Mouse (Mus musculus) hindbrain, postnatal 0 days (tissue): ENCODE data around the gene Sf1. TPM values are rescaled to one million over a fixed set of nuclear protein-coding genes. Genes with fewer than 3 reads are reported as not detected.

ENCODE experiments used
- ATAC-seq: fragments of 200-750 bp; cut with Nextera tagmentation; 2 replicates; pipeline ENCODE4 v1.8.0; 2017; ENCODE audit warnings: mild to moderate bottlenecking, moderate TSS enrichment, moderate library complexity
- DNase-seq: peaks from one replicate; pipeline ENCODE4 v3.0.0-alpha.2; 2015; ENCODE audit warnings: low spot score
- H3K27ac ChIP-seq: fragments of 300-500 bp; sonication (generic); 2 replicates; pipeline ENCODE4 v1.5.1; 2014; ENCODE audit warnings: mild to moderate bottlenecking
- H3K27me3 ChIP-seq: fragments of 300-500 bp; sonication (generic); 2 replicates; pipeline ENCODE4 v1.6.1; 2014; ENCODE audit warnings: low read length, mixed read lengths; ENCODE audit not compliant: insufficient read depth
- H3K36me3 ChIP-seq: fragments of 300-500 bp; sonication (generic); 2 replicates; pipeline ENCODE4 v1.6.1; 2014; ENCODE audit warnings: low read length, mixed read lengths; ENCODE audit not compliant: insufficient read depth
- H3K4me1 ChIP-seq: fragments of 300-500 bp; sonication (generic); 2 replicates; pipeline ENCODE4 v1.6.1; 2014; ENCODE audit warnings: antibody characterized with exemption, low read length, mixed read lengths; ENCODE audit not compliant: insufficient read depth
- H3K4me2 ChIP-seq: fragments of 300-500 bp; sonication (generic); 2 replicates; pipeline ENCODE4 v1.6.1; 2014; ENCODE audit warnings: low read depth, mild to moderate bottlenecking, low read length, moderate library complexity, mixed read lengths
- H3K4me3 ChIP-seq: fragments of 300-500 bp; sonication (generic); 2 replicates; pipeline ENCODE4 v1.5.1; 2014; ENCODE audit warnings: low read length
- H3K9ac ChIP-seq: fragments of 300-500 bp; sonication (generic); replicated peaks from 2 replicates; pipeline ENCODE4 v1.6.1; 2014; ENCODE audit warnings: mild to moderate bottlenecking, low read length, moderate library complexity, mixed read lengths
- H3K9me3 ChIP-seq: fragments of 300-500 bp; sonication (generic); 2 replicates; pipeline ENCODE4 v1.6.1; 2016; ENCODE audit warnings: low read length, mixed read lengths
- CTCF ChIP-seq: IDR thresholded peaks from 2 replicates; pipeline ENCODE4 v1.5.1; 2016; ENCODE audit warnings: antibody characterized with exemption, control low read depth, low read depth
- WGBS: fragments of 180-500 bp; shearing (Covaris S2); extraction: QIAGEN DNeasy Blood & Tissue Kit; methylation state at CpG from one replicate; pipeline ENCODE4 v1.1.7; 2014; 5-methylcytosine and 5-hydroxymethylcytosine counted together
- microRNA-seq, 2 experiments: library from miRNA; unstranded; fragments of <30 nt; microRNA quantifications; one replicate each; pipeline ENCODE4; 2016
- polyA plus RNA-seq: library from polyadenylated mRNA; unstranded; fragments of >200 nt; fragmentation: Nextera tagmentation; extraction: Ambion mirVana; gene quantifications from 2 replicates; pipeline ENCODE4 v1.2.1, GENCODE M21; 2015
- total RNA-seq: library from RNA; depleted of rRNA; stranded (reverse); fragments of >200 nt; gene quantifications from 2 replicates; pipeline ENCODE4 v1.2.3, GENCODE M21; 2014; rRNA removed

Sf1 gene
- total and polyA plus RNA-seq, 2 experiments from 2014 or later: 84.9 to 89.0 TPM

- DNase-seq: no peak
Observed at GRCm38 (mm10) chr19:6423241-6423640, 59.8 kb downstream of the Sf1 start.

GRCm38 (mm10) chr19:6424137-6424881 lies 60.8 kb downstream of the Sf1 start:
- H3K4me2 ChIP-seq: no peak overlapping the region
- H3K36me3 ChIP-seq: no peaks in the 10 kb centered on the region
- no peak overlapping the region for H3K27ac ChIP-seq
- ATAC-seq (no peak), DNase-seq (no peak)
- WGBS: 43% methylated on average over 8 of the region's 8 CpGs
- no peaks in the 10 kb centered on the region for H3K27me3 ChIP-seq
- H3K4me3 ChIP-seq: no peak overlapping the region
- H3K4me1 ChIP-seq: peaks cover 67% of the 10 kb centered on the region
- no peaks in the 10 kb centered on the region for H3K9me3 ChIP-seq
- no peak overlapping the region for H3K9ac ChIP-seq
- TF ChIP-seq CTCF: no peak

More at GRCm38 (mm10) chr19:6423241-6423640, 59.8 kb downstream of the Sf1 start:
- Histone ChIP-seq H3K4me3 (no peak overlapping the region), H3K9ac (no peak overlapping the region), H3K27ac (no peak overlapping the region), H3K4me2 (no peak overlapping the region), H3K36me3 (no peaks in the 10 kb centered on the region), H3K27me3 (no peaks in the 10 kb centered on the region), H3K4me1 (peaks cover 61% of the 10 kb centered on the region), H3K9me3 (no peaks in the 10 kb centered on the region)
- 76% methylated on average over 16 of the region's 16 CpGs for WGBS
- no peak for ATAC-seq
- TF ChIP-seq CTCF: no peak

GRCm38 (mm10) chr19:6425595-6425994 lies 62.1 kb downstream of the Sf1 start:
- WGBS: 38% methylated on average over 5 of the region's 5 CpGs
- ATAC-seq: 0 out of 2 replicates have a peak, but pooled peaks have one; percentile 1

GRCm38 (mm10) chr19:6426703-6427500 lies 63.4 kb downstream of the Sf1 start:
- Histone ChIP-seq H3K4me3 (0 out of 2 replicates have a peak overlapping the region, but pooled peaks have one; percentile 28), H3K4me2 (peak overlapping the region; percentile 53; the same call in 1 of the 2 replicates), H3K36me3 (no peaks in the 10 kb centered on the region), H3K4me1 (peaks cover 50% of the 10 kb centered on the region), H3K9me3 (no peaks in the 10 kb centered on the region), H3K27ac (no peak overlapping the region), H3K27me3 (no peaks in the 10 kb centered on the region), H3K9ac (no peak overlapping the region)
- ATAC-seq (no peak), DNase-seq (no peak)
- WGBS: 25% methylated on average over 13 of the region's 13 CpGs
- TF ChIP-seq CTCF: no peak

More at GRCm38 (mm10) chr19:6425595-6425994, 62.1 kb downstream of the Sf1 start:
- Histone ChIP-seq H3K4me3 (no peak overlapping the region), H3K4me1 (peaks cover 63% of the 10 kb centered on the region), H3K27me3 (no peaks in the 10 kb centered on the region), H3K9me3 (no peaks in the 10 kb centered on the region), H3K36me3 (no peaks in the 10 kb centered on the region), H3K9ac (no peak overlapping the region), H3K27ac (no peak overlapping the region), H3K4me2 (no peak overlapping the region)
- no peak for TF ChIP-seq CTCF
- DNase-seq: no peak

Small RNA genes lying within 50 kb of the gene (microRNA-seq; reads per million reads assigned to microRNA genes)
- gene Mir6989: 0 to 1.4 reads per million in 2 experiments

Other genes starting within 250 kb of the Sf1 start
- gene Sac3d1, start 245.0 kb upstream of the Sf1 start, total RNA-seq: 91.0 and 91.5 TPM in 2 replicates
- 50.5 and 51.9 TPM in 2 replicates for gene Sac3d1, start 245.0 kb upstream of the Sf1 start, polyA plus RNA-seq
- 71.4 and 84.4 TPM in 2 replicates for gene Snx15, start 235.4 kb upstream of the Sf1 start, total RNA-seq
- 60.9 and 62.7 TPM in 2 replicates for gene Snx15, start 235.4 kb upstream of the Sf1 start, polyA plus RNA-seq
- gene Batf2, start 222.7 kb upstream of the Sf1 start, total RNA-seq: not detected in 2 replicates
- gene Batf2, start 222.7 kb upstream of the Sf1 start, polyA plus RNA-seq: 0.21 and 0.23 TPM in 2 replicates
- 112 and 123 TPM in 2 replicates for gene Arl2, start 222.1 kb upstream of the Sf1 start, total RNA-seq
- gene Arl2, start 222.1 kb upstream of the Sf1 start, polyA plus RNA-seq: 151 and 155 TPM in 2 replicates
- not detected in 2 replicates for gene Majin, start 179.3 kb upstream of the Sf1 start, total RNA-seq
- gene Majin, start 179.3 kb upstream of the Sf1 start, polyA plus RNA-seq: 0.24 TPM in 1 of 2 replicates, not detected in the other
- not detected in 2 replicates for gene Gpha2, start 137.3 kb upstream of the Sf1 start, total RNA-seq
- gene Gpha2, start 137.3 kb upstream of the Sf1 start, polyA plus RNA-seq: 0.39 and 0.60 TPM in 2 replicates
- 272 and 321 TPM in 2 replicates for gene Ppp2r5b, start 127.8 kb upstream of the Sf1 start, total RNA-seq
- gene Ppp2r5b, start 127.8 kb upstream of the Sf1 start, polyA plus RNA-seq: 149 and 160 TPM in 2 replicates
- gene Atg2a, start 122.0 kb upstream of the Sf1 start, total RNA-seq: 38.7 and 43.4 TPM in 2 replicates
- gene Atg2a, start 122.0 kb upstream of the Sf1 start, polyA plus RNA-seq: 7.6 and 8.9 TPM in 2 replicates
- gene Ehd1, start 87.0 kb upstream of the Sf1 start, total RNA-seq: 127 and 135 TPM in 2 replicates
- gene Ehd1, start 87.0 kb upstream of the Sf1 start, polyA plus RNA-seq: 76.5 and 77.5 TPM in 2 replicates
- gene Cdc42bpg, start 57.2 kb upstream of the Sf1 start, total RNA-seq: 3.1 and 6.0 TPM in 2 replicates
- gene Cdc42bpg, start 57.2 kb upstream of the Sf1 start, polyA plus RNA-seq: 0.29 and 0.33 TPM in 2 replicates
- 69.6 and 93.4 TPM in 2 replicates for gene Men1, start 28.7 kb upstream of the Sf1 start, total RNA-seq
- 57.8 and 59.5 TPM in 2 replicates for gene Men1, start 28.7 kb upstream of the Sf1 start, polyA plus RNA-seq
- gene Map4k2, start 22.6 kb upstream of the Sf1 start, total RNA-seq: 102 TPM in 2 replicates
- gene Map4k2, start 22.6 kb upstream of the Sf1 start, polyA plus RNA-seq: 18.6 and 21.4 TPM in 2 replicates
- 11.9 and 18.3 TPM in 2 replicates for gene Pygm, start 20.7 kb downstream of the Sf1 start, total RNA-seq
- 10.4 and 12.6 TPM in 2 replicates for gene Pygm, start 20.7 kb downstream of the Sf1 start, polyA plus RNA-seq
- gene Rasgrp2, start 35.6 kb downstream of the Sf1 start, total RNA-seq: 250 and 283 TPM in 2 replicates
- gene Rasgrp2, start 35.6 kb downstream of the Sf1 start, polyA plus RNA-seq: 230 and 252 TPM in 2 replicates
- 355 and 426 TPM in 2 replicates for gene Nrxn2, start 55.0 kb downstream of the Sf1 start, total RNA-seq
- gene Nrxn2, start 55.0 kb downstream of the Sf1 start, polyA plus RNA-seq: 54.4 and 60.4 TPM in 2 replicates
- 0.21 and 1.2 TPM in 2 replicates for gene Slc22a12, start 179.3 kb downstream of the Sf1 start, total RNA-seq
- 0.28 and 0.35 TPM in 2 replicates for gene Slc22a12, start 179.3 kb downstream of the Sf1 start, polyA plus RNA-seq